Mouse (Mus musculus) T-helper 2 cell (primary cell): ENCODE measurements around the gene Flna.

Experiments used
- in situ Hi-C: fragments of 300-600 bp; cut with MboI, MseI; formaldehyde crosslinking; loops from one replicate; pipeline ENCODE4 v1.15.1; 2025; ENCODE audit warnings: high pct_unique_total_duplicates

Flna gene

DNA sequence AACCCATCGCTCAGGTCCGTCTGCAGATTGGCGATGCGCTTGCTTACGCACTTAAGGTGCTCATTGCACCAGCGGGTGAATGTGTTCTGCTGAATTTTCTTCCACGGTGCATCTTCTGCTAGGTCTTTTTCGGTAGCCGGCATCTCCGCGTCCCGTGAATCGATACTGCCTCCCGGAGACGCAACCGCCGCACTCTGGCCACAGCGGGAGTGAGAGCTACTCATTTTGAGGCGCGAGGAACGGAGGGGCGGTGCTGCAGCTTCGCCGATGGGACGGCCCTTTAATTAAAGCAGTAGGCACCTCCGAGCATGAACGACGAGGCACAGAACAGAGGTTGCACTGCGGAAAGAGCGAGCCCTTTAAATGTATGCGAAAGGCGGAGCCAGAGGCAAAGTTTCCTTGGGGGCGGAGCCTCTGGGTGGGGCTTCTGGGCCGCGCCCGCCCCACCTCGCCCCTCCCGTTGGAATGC, 3.4 kb downstream of the Flna start:
- in situ Hi-C loops: no loop called here

DNA sequence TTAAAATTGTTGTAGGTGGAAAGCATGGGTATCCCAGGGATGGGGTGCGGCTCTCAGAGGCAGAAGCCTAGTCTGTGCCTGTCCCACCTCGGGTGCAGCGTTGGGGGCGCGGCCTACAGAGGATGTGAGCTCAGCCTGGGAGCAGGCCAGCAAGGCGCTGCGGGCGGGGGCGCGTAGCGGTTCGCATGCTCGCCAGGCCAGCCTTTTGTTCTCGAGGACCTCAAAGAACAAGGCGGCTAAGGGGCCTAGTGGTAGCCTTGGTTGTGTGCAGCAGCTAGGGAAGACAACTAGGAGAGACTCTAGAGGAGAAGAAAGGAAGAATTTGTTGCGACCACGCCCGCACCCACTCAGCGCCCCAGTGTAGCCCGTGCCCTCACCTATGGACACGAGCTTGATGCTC, 3.9 kb downstream of the Flna start:
- in situ Hi-C loops: no loop called here

GRCm38 (mm10) chrX:74245107-74245506, 4.5 kb downstream of the Flna start:
- in situ Hi-C loops: no loop called here

- in situ Hi-C loops: no loop called here
Measured at GRCm38 (mm10) chrX:74244614-74245083, 5.0 kb downstream of the Flna start.

DNA sequence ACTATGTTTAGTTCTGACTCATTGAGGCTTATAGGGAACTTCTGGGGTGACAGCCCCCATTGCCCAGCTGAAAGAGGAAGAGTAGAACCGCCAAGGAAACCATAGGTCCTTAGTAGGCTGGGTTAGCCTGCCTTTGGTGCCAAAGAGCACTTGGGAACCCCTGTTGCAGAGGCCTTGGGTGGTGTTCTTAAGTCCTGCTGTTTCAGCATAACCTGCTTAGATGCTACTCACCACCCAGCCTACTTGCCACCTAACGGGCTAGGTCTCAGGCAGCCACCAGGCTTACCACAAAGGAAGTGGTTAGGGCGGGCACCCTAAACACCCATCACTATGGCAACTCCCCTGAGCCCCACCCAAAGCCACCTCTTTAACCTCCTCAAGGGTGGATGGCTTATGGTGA, 5.8 kb downstream of the Flna start:
- in situ Hi-C loops: no loop called here

- in situ Hi-C loops: no loop called here
Measured at GRCm38 (mm10) chrX:74243396-74243795, 6.2 kb downstream of the Flna start.

DNA sequence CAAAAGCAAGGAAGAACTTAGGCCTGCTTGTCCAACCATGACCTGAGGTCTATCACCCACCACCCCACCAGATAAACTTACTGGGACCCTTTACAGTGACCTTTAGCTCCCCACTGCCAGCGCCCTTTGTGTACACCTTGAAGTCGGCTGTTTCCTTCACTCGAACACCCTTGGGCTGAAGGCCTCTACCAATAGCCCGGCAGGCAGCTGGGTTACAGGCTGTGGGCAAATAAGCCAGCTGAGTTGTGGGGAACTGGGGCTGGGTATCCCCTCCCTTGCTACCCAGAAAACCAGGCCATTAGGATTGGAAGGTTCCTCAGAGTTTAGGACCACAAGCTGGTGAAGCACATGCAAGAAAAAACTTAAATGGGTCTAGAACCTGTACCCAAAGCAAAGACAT, 9.3 kb downstream of the Flna start:
- in situ Hi-C loops: no loop called here

GRCm38 (mm10) chrX:74233196-74233595, 16.4 kb downstream of the Flna start:
- in situ Hi-C loops: no loop called here

DNA sequence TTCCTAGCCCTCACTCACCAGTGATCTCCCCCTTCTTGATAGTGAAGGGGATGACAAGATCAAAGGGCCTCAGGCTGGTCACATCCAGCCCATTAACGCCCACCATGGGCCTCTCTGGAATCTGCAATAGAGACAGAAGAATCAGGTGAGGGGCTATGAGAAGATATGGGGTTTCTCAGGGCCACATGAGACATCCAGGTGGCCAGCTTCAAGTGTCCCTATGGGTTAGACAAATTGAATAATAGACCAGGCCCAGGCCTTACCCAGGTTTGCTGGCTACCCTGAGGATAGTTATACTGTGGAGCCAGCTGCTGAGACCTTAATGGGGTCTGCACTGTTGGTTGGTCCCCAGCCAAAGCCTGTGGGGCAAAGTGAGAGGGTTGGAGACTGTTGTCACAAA, 19.6 kb downstream of the Flna start:
- in situ Hi-C loops: no loop called here

DNA sequence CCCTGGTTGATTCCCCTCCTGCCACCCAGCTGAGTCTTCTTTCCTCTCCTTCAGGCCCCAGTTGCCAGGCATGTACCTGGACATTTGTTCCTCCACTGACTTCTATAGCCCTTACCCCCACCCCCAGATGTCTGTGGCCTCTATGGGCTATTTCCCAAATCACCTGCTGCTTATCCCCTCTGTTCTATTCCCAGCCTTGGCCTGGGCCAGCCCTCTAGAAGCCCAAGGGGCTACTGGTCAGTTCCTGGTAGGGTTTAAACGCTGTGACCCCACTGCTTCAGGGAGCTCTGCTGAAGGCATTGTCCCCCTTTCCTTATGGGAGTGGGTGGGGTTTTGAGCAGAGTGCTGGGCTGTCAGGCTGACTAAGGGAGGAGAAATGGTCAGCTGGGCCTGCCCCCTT, 29.5 kb downstream of the Flna start:
- in situ Hi-C loops: loop anchor here (5.0 kb wide), 1 partner anchor 47 kb away; no protein-coding TSS in a partner anchor

DNA sequence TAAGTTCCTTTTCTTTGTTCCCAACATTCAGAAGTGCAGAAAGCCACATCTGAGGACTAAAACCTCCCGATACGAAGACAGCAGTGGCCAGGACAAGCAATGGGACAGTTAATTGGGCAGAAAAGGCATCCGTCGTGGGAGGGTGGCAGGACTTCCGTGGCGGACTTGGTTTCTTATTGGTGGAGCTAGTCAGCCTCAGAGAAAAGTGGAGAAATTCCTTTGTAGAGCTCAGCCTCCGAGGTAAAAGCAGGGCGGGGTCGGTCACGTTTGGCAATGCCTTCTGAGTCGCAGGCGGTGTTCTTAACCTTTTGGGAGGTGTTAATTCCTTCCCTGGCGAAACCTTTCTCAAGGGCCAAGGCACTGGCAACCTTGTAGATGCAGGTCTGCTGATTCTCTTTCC, 30.2 kb downstream of the Flna start:
- in situ Hi-C loops: no loop called here

DNA sequence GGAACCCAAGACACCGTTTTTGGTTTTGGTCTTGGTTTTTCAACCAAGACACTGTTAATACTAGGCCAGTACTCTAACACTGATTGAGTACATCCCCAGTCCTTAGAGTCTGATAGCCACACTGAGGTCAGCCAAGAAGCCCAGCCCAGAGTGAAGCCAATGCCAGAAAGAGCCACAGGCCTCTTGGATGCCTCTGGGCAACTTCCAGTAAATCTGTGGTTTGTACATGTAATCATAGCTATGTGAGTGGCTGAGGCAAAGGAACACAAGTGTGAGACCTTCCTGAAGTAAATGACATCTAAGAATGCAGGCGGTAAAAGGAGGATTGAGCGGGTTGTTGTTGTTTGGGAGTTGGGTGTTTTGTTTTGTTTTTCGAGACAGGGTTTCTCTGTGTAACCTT, 31.1 kb downstream of the Flna start:
- in situ Hi-C loops: no loop called here

- in situ Hi-C loops: no loop called here
Measured at GRCm38 (mm10) chrX:74203556-74203955, 46.1 kb downstream of the Flna start.

GRCm38 (mm10) chrX:74176959-74177358, 72.7 kb downstream of the Flna start, which contains the start of gene Tktl1:
Gene Tktl1, plus strand, starts transcription at chrX:74177259.
- in situ Hi-C loops: no loop called here
